Mouse (Mus musculus) yolk sac, embryonic 10.5 days (tissue): ENCODE data around the gene Tmem212.
A peak's percentile ranks its signal among the peaks of the same experiment; 100 is the strongest.
"Not testable (repeated sequence)": the region's sequence is repeated elsewhere in the genome, so short reads cannot be mapped to it uniquely, and the experiment has no call there.

Source experiments
- DNase-seq: peaks from one replicate; pipeline ENCODE4 v3.0.0-alpha.2; 2017; ENCODE audit warnings: low spot score

The Tmem212 gene

DNA sequence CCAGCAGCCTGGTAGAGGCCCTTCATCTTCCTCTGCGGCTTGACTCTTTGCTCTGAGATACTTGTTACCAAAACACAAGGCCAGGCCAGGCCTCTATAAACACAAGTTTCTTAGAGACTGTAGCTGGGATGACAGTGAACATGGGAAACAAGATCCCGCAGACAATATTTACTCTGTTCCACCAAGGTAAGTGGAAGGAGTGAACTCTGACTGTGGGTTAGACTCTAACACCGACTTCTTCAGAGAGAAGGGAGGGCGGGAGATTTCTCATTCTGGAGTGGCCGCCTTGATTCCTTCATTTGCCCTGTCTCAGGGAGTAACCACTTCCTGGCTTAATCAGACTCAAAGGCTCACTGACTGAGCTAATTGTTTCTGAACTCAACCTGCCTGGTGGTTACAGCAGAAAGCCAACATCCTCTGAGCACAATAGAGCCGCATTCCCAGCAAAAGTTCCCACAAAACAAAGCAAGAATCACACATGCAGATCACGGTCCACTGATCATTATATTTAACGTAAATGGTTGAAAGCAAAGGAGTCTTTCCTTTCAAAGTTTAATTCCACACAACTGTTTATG is at the start of gene Tmem212:
Gene Tmem212 (minus strand): TSS at position 51 of the 575 bp plus-strand sequence.
- no peak for DNase-seq

DNA sequence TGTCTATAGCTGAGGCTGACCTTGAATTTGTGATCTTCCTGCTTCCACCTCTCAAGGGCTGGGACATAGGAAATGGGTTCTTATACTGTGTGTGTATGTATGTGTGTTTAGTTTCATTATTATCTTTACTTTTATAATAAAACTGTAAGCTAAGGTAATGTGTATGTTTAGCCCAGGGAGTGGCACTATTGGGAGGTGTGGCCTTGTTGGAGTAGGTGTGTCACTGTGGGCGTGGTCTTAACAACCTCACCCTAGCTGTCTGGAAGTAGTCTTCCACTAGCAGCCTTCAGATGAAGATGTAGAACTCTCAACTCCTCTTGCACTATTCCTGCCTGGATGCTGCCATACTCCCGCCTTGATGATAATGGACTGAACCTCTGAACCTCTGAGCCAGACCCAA is 49.2 kb upstream of the Tmem212 start:
- DNase-seq = not testable (repeated sequence)

DNA sequence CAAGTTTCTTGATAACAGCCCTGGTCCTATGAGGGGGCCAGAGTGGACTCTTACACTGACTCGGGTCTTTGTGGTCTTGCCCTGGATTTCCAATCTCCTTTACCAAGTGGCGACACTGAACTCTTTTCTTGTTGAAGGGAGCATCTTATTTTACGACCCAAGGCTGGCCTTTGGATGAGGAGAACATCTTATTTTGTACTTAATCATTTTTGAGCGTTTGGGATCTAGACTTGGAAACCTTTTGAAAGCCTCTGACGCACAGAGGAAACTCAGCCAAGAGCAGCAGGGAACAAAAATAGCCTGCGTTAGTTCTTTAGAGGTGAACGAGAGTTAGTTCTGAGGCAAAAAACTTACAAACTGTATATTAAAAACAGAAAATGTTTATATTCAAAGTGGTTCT is 46.8 kb upstream of the Tmem212 start:
- no peak for DNase-seq

DNA sequence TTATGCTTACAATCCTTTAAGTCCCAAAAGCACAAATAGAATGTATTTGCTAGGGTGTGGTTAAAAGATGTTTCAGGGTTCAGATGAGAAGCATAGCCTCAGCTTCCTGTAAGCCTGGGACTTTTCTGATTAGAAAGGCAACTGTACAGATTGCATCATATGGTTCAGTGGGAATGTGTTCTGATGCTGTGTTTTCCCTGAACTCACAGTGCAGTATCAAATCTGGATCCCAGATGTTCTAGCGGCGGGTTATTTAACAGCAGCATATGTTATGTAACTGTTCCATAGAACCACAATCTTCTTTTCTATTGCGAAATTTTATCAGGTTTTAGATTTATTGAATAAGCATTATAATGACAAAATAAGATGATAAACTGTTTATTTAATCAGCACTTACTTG is 45.5 kb upstream of the Tmem212 start:
- DNase-seq = no peak

DNA sequence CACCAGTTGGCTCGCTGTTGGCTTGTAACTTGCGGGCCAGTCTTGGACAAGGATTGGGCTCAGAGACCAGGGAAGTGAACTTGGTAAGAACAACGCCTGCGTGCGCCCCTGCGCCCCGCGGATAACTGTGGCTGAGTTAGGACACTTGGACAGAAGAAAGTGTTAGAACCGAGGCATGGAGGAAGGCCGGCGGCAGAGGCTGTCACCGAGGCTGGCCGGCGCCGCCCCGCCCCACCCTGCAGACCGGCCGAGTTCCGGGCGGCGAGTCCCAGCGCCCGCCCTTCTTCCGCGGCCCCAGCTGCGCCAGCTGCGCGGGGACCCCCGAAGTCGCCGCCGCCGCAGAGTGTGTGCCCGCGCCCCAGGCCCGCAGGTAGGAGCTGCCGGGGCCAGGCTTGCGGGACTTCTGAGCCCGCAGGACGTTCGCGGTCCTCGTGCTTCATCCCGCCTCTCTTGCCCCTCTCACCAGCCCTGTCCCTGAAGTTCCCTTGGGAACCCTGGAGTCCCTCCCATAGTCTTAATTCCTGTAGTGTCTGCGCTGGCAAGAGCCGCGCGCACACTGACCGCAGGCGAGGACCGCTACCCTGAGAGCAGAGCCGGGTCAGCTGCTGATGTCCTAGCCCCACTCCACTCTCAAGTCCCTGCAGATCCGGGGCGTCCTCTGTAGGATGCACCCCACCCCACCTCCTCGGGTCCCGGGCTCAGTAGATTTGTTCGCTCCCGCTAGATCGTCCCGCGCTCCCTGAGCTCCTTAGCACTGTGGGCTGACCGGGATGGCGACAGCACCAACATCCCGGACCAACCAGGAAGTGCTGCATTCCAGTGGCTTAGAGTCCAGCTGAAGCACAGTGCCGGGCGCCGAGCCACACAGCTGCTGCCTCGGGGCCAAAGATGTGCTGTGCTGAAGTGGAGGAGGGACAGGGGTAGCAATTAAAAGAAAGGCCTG is 42.5 kb upstream of the Tmem212 start, which contains the start of gene Pld1:
Gene Pld1 (plus strand): TSS at position 315 of the 943 bp plus-strand sequence.
- peak; percentile 71 for DNase-seq

DNA sequence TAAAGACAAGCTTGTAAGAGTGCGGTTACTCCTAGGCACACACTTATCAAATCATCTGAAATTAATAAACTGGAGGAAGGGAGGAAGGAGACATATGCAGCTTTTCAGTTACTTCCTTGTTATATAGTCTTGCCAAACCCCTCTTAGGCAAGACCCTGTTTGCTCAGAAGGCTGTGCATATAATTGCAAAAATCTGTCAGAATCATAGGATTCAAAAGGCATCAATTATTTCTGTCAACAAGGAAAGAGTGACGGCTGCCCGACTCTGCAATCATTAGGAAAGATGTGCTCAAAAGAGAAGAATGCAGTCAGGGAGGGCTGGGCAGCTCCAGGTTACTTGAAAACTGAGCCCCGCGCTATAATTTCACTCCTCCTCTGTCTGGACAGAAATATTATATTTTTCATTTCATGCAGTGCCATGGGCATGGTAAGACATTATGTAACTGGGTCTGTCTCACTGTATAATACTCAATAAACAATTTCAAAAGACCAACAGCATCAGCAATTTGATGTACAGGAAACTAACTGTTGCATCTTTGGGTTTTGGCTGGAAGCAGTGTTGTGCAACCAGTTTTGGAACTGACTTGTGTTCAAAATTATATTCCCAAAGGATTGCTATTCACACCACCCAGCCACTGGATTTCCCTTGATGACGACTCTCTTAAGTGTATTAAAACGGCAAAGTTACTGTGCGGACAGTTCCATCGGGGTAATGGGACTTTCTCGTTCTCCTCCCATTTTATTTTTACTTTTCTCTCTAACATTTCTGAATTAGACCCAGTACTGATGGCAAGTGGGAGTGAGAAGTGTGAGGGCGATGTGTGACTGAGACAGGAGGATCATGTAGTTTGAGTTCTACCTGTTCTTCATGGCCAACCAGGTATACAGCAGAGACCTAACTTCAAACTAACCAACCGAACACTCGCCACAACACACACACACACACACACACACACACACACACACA is 41.3 kb upstream of the Tmem212 start:
- DNase-seq = no peak

DNA sequence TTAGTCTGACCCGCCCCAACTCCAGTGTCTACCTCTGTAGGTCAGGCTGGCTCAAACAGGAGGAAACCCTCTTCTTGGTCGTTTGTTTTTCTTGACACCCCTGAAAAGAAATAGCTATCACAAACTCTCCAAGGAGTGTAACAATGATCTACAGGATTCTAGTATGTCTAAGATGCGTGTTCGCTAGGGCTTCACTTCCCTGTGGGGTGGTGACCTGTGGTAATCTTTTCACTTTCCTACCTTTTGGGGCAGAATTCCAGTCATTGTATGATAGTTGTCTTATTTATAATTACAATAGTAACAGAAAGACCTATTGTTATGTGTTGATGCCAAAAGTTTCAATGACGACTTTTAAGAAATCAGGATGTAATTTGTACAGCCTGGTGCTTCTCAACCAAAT is 40.6 kb upstream of the Tmem212 start:
- no peak for DNase-seq

DNA sequence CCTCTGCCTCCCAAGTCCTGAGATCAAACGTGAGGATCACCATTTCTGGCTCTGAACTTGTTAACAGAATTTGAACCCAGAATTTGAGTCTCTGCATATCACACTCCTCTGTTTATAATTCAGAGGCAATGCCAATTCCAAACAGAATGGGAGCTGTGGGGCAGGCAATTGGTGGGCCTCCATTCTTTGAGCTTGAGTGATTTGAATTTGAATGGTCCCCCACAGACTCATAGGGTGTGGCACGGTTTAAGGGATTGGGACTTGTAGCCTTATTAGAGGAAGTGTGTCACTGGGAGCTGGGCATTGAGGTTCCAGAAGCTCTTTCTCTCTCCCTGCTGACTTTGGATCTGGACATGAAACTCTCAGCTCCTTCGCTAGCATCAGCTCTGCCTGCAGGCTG is 39.5 kb upstream of the Tmem212 start:
- DNase-seq = no peak

DNA sequence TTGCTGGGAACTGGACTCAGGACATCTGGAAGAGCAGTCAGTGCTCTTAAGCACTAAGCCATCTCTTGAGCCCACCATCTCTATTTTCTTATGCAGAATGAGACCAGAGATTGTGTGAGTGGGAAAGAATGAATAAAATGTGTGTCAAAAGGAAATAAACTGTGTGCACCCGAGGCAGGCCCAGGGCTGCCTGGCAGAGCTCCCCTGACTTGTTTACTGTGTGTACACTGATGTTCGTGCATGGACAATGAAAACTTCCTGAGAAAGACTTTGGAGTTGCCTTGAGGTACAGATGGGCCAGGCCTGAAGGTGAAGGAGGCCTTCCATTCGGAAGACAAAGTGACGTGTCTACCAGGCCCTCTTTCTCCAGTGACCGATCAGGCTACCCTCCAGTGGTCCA is 36.2 kb upstream of the Tmem212 start:
- no peak for DNase-seq

DNA sequence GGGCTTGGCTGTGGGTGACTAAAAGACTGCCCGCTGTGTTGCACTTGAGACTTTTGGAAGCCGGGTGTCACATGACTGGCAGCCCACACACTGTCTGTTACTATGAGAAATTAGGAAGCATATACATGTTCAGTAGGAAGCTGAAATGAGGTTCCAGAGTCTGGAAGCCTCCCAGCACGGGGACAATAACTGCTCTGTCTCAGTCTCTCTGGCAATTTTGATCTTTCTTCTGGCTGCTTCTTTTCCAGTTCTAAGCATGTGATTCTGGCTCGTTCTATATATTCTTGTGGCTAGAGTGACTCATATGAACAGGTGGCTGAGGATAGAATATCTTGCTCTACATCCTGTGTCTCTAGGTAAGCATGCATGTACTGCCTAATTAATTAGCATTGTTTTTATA is 33.1 kb upstream of the Tmem212 start:
- no peak for DNase-seq

DNA sequence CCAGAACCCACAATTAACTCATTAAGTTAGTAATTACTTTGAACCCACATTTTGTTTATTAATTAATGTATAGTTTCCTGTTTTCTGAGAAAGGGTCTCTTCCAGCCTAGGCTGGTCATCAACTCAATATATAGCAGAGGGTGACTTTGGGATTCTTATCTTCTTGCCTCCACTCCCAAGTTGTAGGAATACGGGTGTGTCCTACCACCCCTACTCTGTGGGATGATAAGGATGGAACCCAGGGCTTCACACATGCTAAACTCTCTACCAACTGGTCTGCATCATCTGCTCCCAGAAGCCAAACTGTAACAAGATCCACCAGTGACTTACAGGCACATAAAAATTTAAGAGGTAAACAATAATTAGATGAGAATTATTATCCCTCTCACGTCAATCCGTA is 27.9 kb upstream of the Tmem212 start:
- DNase-seq = no peak

DNA sequence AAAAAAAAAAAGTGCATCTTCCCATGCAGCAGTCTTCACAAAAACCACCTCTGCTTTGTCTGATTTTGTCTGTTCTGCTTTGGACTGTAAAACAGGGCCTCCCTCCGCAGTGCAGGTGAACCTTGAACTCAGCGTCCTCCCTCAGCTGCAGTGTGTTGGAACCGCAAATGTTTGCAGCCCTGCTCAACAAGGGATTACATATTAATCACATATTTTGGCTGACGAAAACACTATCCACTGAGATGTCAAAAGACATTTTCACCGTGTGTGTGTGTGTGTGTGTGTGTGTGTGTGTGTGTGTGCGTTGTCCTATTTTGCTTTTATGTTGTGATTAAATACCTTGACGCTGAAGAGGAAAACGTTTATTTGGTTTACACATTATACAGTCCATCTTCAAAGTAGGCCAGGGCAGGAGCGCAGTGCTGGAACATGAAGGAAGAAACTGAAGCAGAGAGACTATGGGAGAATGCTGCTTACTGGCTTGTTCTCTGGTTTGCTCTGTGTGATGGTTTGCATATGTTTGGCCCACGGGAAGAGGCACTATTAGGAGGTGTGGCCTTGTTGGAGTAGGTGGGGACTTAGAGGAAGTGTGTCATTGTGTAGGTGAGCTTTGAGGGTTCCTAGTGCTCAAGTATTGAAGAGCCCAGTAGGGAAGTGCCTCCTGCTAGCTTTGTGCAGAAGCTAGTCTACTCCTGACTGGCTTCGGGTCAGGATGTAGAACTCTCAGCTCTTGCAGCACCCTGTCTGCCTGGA is 25.3 kb upstream of the Tmem212 start:
- DNase-seq = peak; percentile 43

DNA sequence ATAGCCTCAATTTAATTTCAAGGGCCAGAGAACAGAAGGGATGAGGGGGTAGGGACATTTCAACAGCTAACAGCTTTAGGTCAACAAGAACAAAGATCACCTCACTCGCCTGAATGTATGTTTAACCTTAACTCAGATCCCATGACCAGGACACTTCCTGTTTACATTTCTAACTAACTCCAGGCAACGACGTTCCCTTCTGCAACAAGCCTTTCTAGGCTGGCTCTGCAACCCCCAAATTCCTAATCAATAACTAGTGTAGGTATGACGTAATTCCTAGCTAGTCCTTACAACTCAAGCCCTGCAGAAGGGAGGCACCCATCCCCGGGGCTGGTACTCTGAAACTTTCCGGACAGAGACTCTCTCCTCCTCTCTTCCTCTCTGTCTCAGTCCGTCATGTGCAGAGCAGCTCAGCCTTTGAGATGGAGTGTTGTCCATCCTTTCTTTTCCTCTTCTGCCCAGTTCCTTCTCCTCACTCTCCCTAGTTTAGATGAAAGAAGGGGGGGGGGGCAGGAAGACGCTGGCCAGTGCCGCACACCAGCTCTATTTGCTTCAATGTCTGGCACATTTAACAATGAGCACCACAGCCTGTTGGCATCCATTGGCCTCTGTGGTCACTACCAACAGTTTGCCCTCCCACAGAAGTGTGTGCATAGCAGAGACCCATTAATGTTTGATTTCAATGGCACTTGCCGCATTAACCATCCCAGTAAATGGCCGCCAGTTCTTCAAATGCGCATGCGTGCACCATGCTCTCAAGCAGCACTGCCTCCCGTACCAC is 22.7 kb upstream of the Tmem212 start:
- DNase-seq = peak; percentile 50

DNA sequence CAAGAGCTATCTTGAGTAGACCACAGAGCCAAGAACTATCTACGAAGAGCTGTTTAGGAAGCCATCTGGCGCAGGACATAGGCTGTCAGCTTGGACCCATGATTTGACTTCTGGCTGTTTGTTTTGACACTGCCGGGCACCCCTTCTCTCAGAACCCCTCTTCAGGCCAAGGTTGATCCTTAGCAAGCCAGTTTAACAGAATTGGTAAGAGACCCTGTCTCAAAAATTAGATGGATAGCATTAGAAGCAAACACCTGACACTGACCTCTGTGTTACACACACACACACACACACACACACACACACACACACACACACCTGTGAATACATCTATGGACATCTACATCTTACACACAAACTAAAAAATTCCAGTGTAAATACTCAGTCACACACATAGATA is 12.8 kb upstream of the Tmem212 start:
- no peak for DNase-seq

DNA sequence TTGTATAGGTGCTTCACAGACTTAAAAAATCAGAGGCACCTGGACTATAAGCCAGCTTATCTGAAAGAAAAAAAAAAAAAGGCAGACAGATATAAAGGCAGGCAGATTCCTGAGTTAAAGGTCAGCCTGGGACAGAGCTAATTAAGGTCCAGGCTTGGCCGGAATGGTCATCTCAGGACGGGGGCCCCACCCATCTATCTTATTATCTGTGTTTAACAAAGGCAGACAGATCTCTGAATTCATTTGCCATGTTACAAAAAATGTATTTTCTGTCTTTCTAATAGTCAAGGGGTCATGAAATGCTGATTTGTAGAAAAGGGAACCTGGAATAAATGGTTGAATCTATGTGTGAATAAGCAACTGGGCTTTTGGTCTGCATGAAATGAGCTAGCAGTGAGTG is 12.1 kb upstream of the Tmem212 start:
- no peak for DNase-seq

DNA sequence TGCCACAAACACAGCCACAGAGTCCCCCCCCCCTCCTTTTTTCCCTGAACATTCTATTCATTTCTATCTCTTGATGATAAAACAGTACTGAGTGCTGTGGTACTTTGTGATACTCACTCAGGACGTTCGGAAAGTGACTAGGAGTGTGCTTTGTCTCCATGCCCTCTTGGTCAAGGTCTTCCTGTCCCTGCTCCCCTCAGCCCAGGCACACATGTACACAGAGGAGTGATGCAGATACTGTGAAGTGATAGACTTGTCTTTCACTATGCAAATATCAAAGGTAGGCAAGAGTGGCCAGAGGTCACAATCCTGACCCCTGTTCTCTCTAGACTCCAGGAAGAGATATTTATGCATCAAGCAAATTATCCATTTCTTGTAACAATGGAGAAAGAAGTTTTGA is 11.1 kb upstream of the Tmem212 start:
- DNase-seq = peak; percentile 36

DNA sequence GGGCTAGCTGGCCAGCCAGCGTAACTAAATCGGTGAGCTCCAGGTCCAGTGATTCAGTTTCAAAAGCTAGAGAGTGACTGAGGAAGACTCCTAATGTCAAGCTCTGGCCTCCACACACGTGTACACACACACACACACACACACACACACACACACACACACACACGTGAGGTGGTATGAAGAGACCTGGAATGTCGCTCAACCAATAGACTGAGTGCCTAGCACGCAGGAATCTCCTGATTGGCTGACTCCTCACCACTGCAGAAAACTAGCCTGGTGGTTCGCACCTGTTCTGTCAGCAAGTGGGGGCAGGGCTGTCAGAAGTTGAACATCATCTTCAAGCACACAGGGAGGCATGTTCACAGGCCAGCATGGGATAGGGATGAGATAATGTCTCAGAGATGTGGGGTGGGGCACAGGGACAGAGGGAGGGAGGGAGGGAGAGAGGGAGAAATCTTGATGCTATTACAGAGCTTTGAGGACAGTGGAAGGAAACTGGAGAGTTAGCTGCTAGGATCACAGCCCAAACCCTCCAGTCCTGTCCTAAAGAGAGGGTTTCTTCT is 10.6 kb upstream of the Tmem212 start:
- no peak for DNase-seq

DNA sequence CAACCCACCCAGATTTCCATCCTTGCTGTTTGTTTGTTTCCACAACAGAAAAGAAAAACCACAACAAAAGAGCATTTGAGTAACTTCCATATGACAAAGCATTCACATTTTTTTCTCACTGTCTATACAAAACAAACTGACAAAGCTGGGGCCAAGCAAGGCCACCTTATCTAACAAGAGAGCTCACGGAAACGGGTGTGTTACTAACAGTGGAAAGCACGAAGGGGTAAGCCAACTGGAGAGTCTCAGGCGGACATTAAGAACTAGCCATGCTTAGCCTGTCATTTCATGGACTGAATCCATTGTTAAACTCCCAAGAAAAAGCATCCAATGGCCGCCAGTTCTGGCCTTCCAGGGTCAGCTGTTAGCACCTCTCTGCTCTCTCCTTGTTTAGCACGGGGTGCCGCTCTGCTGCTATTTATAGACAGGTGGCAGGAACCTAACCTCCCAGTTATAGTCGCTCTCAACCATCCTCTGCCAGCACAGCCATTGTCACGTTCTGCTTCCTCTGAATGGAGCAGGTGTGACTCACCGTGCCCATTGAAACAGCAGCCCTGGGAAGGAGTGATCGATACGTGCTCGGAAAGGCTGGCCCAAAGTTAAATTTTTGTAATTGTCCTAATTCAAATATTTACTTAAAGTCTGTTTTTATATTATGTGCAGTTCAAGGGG is 8.6 kb upstream of the Tmem212 start:
- no peak for DNase-seq

DNA sequence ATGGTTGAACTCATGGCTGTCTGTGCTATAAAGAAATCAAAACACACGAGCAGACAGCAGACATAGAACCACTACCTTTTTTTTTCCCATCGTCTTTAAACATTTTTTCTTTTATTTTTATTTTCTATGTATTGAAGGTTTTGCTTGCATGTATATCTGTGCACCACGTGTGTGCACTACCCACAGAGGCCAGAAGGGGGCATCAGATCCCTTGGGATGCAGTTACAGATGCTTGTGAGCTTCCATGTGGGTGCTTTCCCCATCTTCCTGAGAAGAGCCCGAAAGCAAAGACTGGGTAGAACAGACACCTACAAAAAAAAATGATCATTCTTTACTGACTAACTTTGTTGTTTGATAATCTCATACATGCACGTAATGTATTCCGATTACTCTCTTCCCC is 5.7 kb upstream of the Tmem212 start:
- DNase-seq = no peak
